Mouse (Mus musculus) forebrain, embryonic 12.5 days (tissue): ENCODE data around the gene Hlcs. TPM values are rescaled to one million over a fixed set of nuclear protein-coding genes. Genes with fewer than 3 reads are reported as not detected.
"Not testable (repeated sequence)": the region's sequence is repeated elsewhere in the genome, so short reads cannot be mapped to it uniquely, and the experiment has no call there.

Experiments
- ATAC-seq: fragments of 200-750 bp; cut with Nextera tagmentation; 2 replicates; pipeline ENCODE4 v1.8.0; 2017; ENCODE audit warnings: moderate TSS enrichment; ENCODE audit not compliant: low FRiP score
- H3K27ac ChIP-seq: fragments of 300-500 bp; sonication (generic); 2 replicates; pipeline ENCODE4 v1.5.1; 2016; ENCODE audit warnings: mild to moderate bottlenecking
- H3K27me3 ChIP-seq: fragments of 300-500 bp; sonication (generic); 2 replicates; pipeline ENCODE4 v1.6.1; 2016; ENCODE audit warnings: mild to moderate bottlenecking
- H3K36me3 ChIP-seq: fragments of 300-500 bp; sonication (generic); replicated peaks from 2 replicates; pipeline ENCODE4 v1.6.1; 2016; ENCODE audit warnings: mild to moderate bottlenecking
- H3K4me1 ChIP-seq: fragments of 300-500 bp; sonication (generic); 2 replicates; pipeline ENCODE4 v1.6.1; 2016
- H3K4me2 ChIP-seq: fragments of 300-500 bp; sonication (generic); 2 replicates; pipeline ENCODE4 v1.6.1; 2016; ENCODE audit warnings: mild to moderate bottlenecking, moderate library complexity
- H3K4me3 ChIP-seq: fragments of 300-500 bp; sonication (generic); replicated peaks from 2 replicates; pipeline ENCODE4 v1.5.1; 2016; ENCODE audit warnings: mild to moderate bottlenecking
- H3K9ac ChIP-seq: fragments of 300-500 bp; sonication (generic); 2 replicates; pipeline ENCODE4 v1.6.1; 2016; ENCODE audit warnings: mild to moderate bottlenecking
- H3K9me3 ChIP-seq: fragments of 300-500 bp; sonication (generic); 2 replicates; pipeline ENCODE4 v1.6.1; 2016
- WGBS: fragments of 180-500 bp; shearing (Covaris S2); methylation state at CpG from one replicate; pipeline ENCODE4 v1.1.7; 2016; 5-methylcytosine and 5-hydroxymethylcytosine counted together
- polyA plus RNA-seq: library from polyadenylated mRNA; unstranded; fragments of >200 nt; fragmentation: Nextera tagmentation; extraction: Ambion mirVana; gene quantifications from 2 replicates; pipeline ENCODE4 v1.2.1, GENCODE M21; 2016

Gene Hlcs
- polyA plus RNA-seq, 1 experiment from 2014 or later = 13.6 TPM

DNA sequence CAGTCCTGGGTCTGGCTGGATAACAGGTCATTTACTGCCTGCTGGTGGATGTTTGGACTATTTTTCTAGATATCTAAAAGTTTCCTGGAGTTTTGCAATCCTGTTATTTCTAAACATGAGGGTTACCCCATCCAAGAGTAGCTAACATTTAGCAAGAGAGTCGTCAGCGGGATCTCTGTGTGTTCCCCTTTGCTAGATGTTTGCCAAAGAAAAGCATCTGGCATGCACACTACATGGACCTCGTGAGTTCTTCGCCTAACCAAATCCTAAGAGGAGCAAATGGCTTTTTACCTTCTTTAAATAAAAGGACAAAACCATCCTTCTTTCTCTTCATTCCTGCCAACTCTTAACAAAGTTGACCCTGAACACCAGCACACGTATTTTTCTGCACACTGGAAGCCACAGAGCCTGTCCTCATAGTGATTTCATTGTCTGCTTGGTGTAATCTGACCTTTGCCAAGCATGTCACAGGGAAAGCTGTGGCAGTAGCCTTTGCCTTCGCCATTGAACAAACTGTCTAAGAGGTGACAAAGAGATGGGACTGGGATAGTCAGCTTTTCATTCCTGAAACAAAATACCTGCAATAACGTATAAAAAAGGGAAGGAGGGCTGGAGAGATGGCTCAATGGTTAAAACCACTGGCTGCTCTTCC is 33.8 kb upstream of the Hlcs start:
- H3K9me3 ChIP-seq = no peaks in the 10 kb centered on the region
- H3K4me3 ChIP-seq = no peak overlapping the region
- no peaks in the 10 kb centered on the region for H3K27me3 ChIP-seq
- no peaks in the 10 kb centered on the region for H3K36me3 ChIP-seq
- H3K27ac ChIP-seq = no peak overlapping the region
- no peak overlapping the region for H3K9ac ChIP-seq
- H3K4me1 ChIP-seq = peaks cover 5% of the 10 kb centered on the region; the same call in 1 of the 2 replicates
- ATAC-seq = no peak
- no peak overlapping the region for H3K4me2 ChIP-seq
- WGBS = 81% methylated on average over 7 of the region's 7 CpGs

DNA sequence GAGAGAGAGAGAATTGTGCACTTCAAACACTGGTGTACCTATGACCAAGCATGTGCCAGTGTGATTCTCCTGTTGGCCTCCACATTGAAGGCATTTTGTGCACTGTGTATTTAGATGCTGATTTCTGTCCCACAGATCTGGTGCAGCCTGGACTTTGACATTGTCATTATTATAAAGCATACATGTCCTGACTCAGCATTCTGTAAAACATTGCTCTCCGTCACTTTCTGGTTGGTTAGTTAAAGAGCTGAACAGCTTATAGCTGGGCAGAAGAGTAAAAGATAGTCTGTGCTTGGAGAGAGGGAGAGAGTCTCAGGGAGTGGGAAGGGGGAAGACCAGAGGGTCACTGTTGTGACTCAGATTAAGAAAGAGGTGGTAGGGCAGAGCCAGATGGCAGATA is 32.4 kb upstream of the Hlcs start:
- no peak overlapping the region for H3K9ac ChIP-seq
- ATAC-seq = no peak
- peaks cover 5% of the 10 kb centered on the region; the same call in 1 of the 2 replicates for H3K4me1 ChIP-seq
- H3K36me3 ChIP-seq = no peaks in the 10 kb centered on the region
- H3K4me2 ChIP-seq = no peak overlapping the region
- 94% methylated on average over 1 of the region's 1 CpGs for WGBS
- H3K4me3 ChIP-seq = no peak overlapping the region
- no peaks in the 10 kb centered on the region for H3K27me3 ChIP-seq
- no peaks in the 10 kb centered on the region for H3K9me3 ChIP-seq
- no peak overlapping the region for H3K27ac ChIP-seq

DNA sequence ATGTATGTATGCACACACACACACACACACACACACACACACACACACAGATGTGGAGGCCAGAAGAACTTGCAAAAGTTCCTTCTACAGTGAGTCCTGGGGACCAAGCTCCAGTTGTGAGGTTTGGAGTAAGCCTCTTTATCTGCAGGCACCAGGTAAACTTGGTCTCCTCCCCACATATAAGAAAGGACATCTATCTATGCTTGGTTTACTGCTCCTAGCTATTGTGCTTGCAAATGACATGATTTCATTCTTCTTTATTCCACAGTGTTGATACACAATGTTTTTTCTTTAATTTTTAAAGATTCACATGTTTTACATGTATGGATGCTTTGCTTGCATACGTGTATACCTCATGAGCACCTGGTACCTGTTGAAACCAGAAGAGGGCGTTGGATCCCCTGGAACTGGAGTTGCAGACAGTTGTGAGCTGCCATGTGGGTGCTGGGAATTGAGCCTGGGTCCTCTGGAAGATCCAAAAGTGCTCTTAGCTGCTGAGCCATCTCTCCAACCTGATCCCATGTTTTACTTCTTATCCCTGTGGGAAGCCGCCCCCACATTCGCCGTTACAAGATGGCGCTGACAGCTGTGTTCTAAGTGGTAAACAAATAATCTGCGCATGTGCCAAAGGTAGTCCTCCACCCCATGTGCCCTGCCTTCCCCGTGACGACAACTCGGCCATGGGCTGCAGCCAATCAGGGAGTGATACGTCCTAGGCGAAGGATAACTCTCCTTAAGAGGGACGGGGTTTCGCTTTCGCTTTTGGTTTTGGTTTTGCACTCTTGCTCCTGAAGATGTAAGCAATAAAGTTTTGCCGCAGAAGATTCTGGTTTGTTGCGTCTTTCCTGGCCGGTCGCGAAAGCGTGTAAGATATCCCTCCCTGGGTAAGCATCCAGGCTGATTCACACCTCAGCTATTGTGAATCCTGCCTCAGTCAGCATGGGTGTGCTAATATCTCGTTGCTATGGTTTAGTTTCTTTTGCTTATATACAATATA is 26.1 kb upstream of the Hlcs start:
- not testable (repeated sequence) for H3K27me3 ChIP-seq, H3K36me3 ChIP-seq, H3K4me1 ChIP-seq, H3K4me2 ChIP-seq, ATAC-seq, H3K9me3 ChIP-seq, H3K27ac ChIP-seq, H3K4me3 ChIP-seq, H3K9ac ChIP-seq
- 93% methylated on average over 21 of the region's 22 CpGs for WGBS

DNA sequence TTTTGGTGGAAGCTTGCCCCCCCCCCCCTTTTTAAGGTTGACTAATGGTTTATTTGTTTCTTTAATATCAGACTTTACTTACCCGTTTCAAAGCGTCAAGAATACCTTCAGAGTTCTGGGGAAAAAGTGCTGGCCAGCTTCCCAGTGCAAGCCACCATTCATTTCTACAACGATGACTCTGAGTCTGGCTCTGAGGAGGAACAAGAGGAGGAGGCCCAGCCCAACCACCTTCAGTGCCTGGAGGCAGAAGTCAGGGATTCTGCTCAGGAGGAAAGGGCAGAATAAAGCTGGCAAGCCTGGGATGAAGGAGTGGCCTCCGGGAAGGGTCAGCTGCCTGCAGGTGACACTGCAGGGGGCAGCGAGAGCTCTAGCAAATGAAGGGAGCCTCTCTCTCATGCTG is 22.3 kb upstream of the Hlcs start:
- Histone ChIP-seq H3K36me3 (no peaks in the 10 kb centered on the region), H3K9me3 (no peaks in the 10 kb centered on the region), H3K27ac (no peak overlapping the region), H3K4me1 (peaks cover under 1% of the 10 kb centered on the region; the same call in 1 of the 2 replicates), H3K27me3 (peaks cover 4% of the 10 kb centered on the region; the same call in 1 of the 2 replicates), H3K4me3 (no peak overlapping the region), H3K9ac (no peak overlapping the region), H3K4me2 (no peak overlapping the region)
- no peak for ATAC-seq
- 44% methylated on average over 5 of the region's 5 CpGs for WGBS

DNA sequence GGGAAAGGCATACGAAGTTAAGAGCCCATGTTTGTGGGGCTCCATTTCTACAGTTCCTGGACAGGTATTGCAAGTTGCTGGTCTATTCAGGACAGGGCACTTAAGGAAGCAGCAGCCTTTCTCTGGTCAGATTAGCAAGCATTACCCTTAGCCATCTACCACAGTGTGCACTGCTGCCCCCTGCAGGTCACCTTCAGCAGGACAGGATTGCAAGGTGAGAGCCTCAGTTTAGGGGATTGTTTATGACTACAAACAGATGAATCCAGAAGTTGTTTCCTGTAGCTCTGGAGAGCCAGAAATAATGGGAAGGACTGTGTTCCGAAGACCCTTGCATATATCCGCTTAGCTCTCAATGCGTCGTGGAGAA is 18.5 kb upstream of the Hlcs start:
- Histone ChIP-seq H3K4me2 (no peak overlapping the region), H3K36me3 (no peaks in the 10 kb centered on the region)

DNA sequence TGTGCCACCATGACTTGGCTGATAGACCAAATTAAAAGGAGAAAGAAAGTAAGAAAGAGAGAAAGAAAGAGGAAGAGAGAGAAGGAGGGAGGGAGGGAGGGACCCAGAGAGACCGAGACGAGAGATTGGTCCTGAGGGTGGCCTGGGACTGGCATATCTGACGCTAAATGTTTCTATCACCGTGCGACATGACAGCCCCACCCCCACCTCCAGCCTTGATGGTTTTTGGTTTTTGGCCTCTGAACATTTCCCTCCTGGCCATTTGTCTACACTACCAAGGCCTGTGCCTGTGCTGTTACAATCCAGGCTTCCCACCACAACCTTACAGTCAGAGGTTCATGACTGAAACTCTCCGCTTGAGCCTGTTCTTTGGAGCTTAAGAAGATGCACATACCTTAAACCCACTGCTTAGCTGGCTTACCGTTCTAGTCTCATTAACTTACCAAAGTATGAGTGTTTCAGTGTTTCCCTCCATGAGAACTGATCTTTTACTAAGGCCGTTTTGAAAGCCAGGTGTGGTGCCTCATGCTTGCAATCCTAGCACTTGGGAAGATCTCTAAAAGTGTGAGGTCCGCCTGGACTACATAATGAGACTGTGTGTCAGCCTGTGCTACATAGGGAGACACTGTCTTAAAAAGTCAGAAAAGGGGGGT is 18.0 kb upstream of the Hlcs start:
- ATAC-seq = no peak
- WGBS = 81% methylated on average over 9 of the region's 9 CpGs
- no peak overlapping the region for H3K27ac ChIP-seq

More for the DNA sequence above, 18.5 kb upstream of the Hlcs start:
- no peak overlapping the region for H3K27ac ChIP-seq
- no peak overlapping the region for H3K9ac ChIP-seq
- H3K4me1 ChIP-seq = peaks cover 31% of the 10 kb centered on the region
- ATAC-seq = no peak; the same call in 1 of the 2 replicates
- no peaks in the 10 kb centered on the region for H3K9me3 ChIP-seq
- H3K4me3 ChIP-seq = no peak overlapping the region
- WGBS = 61% methylated on average over 5 of the region's 5 CpGs
- peaks cover 37% of the 10 kb centered on the region for H3K27me3 ChIP-seq

DNA sequence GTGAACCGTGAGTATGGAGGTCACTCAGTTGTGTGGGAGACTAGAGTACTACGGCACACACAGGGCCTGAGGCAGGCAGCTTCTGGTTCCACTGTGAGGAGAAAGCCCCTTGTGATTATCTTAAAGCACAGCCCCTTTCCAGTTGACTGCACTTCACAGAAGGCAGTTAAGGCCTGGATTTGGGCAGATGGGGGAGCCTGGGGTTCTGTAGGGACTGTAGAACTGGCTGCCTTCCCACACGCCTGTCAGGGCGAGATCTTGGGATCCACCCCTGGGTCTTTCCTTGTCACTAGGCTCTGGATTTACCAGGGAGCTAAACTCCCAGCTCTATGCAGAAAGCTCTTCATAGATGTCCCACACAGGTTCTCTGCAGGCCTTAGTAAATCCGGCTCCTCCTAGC is 17.1 kb upstream of the Hlcs start:
- ATAC-seq = peak; percentile 66; the same call in 1 of the 2 replicates
- Histone ChIP-seq H3K27ac (peak overlapping the region; percentile 38; the same call in 1 of the 2 replicates), H3K27me3 (peaks cover 47% of the 10 kb centered on the region)

More for the DNA sequence above, 18.0 kb upstream of the Hlcs start:
- no peaks in the 10 kb centered on the region for H3K9me3 ChIP-seq
- peaks cover 41% of the 10 kb centered on the region for H3K27me3 ChIP-seq
- peaks cover 31% of the 10 kb centered on the region for H3K4me1 ChIP-seq
- no peak overlapping the region for H3K4me3 ChIP-seq
- H3K36me3 ChIP-seq = no peaks in the 10 kb centered on the region
- H3K9ac ChIP-seq = no peak overlapping the region
- H3K4me2 ChIP-seq = no peak overlapping the region

DNA sequence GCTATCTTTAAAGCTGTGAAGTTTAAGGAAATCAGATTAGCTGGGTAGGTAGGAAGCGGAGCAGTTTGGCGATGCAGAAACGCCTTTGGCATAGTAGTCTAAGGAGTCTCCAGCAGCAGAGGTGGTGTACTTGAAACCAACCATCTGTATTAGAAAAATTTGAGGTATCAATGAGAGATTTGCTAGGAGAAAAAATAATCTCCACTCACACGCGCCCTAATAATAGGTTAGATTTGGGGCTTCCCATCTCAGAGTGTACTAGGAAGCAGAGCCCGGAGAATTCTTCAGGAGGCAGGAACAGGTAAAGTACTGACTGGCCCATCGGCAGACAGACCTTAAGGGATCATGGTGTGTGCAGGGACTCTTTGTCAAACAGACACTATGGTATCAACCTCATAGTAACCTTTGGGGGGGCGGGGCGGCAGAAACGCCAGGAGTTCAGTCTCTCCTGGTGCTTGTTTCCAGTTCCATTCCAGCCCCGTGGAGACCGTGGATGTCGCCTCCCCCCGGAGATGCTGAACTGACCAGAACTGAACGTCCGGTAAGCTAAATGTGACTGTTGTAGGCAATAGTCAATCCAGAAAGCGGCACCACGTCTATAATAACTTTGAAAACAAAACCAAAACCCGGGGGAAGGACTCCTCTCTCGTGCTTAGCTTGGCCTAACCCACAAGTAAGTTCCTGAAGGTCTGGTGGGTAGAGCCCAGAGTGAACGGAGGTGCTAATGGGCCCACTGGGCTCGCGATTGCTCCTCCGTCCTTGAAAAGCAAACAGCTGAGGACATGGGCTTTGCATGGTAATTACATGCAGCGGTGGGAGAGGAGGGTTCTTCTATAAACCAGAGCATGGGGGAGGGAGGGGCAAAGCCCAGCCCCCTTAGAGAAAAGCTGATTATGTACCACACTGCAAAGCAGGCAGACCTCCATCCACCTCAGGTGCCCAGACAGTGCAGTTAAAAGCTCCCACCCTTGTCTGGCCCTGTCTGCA is 15.8 kb upstream of the Hlcs start:
- Histone ChIP-seq H3K27ac (peak overlapping the region; percentile 42; the same call in 1 of the 2 replicates), H3K9ac (peak overlapping the region; percentile 54; the same call in 1 of the 2 replicates), H3K4me3 (peak overlapping the region; percentile 45), H3K4me2 (peak overlapping the region; percentile 73), H3K4me1 (peaks cover 31% of the 10 kb centered on the region), H3K27me3 (peaks cover 47% of the 10 kb centered on the region), H3K36me3 (no peaks in the 10 kb centered on the region), H3K9me3 (no peaks in the 10 kb centered on the region)
- ATAC-seq = no peak; the same call in 1 of the 2 replicates
- 8% methylated on average over 25 of the region's 25 CpGs for WGBS

More for the DNA sequence above, 17.1 kb upstream of the Hlcs start:
- H3K9me3 ChIP-seq = no peaks in the 10 kb centered on the region
- no peak overlapping the region for H3K4me3 ChIP-seq
- no peak overlapping the region for H3K4me2 ChIP-seq
- no peaks in the 10 kb centered on the region for H3K36me3 ChIP-seq
- H3K4me1 ChIP-seq = peaks cover 31% of the 10 kb centered on the region
- WGBS = 40% methylated on average over 5 of the region's 5 CpGs
- no peak overlapping the region for H3K9ac ChIP-seq

DNA sequence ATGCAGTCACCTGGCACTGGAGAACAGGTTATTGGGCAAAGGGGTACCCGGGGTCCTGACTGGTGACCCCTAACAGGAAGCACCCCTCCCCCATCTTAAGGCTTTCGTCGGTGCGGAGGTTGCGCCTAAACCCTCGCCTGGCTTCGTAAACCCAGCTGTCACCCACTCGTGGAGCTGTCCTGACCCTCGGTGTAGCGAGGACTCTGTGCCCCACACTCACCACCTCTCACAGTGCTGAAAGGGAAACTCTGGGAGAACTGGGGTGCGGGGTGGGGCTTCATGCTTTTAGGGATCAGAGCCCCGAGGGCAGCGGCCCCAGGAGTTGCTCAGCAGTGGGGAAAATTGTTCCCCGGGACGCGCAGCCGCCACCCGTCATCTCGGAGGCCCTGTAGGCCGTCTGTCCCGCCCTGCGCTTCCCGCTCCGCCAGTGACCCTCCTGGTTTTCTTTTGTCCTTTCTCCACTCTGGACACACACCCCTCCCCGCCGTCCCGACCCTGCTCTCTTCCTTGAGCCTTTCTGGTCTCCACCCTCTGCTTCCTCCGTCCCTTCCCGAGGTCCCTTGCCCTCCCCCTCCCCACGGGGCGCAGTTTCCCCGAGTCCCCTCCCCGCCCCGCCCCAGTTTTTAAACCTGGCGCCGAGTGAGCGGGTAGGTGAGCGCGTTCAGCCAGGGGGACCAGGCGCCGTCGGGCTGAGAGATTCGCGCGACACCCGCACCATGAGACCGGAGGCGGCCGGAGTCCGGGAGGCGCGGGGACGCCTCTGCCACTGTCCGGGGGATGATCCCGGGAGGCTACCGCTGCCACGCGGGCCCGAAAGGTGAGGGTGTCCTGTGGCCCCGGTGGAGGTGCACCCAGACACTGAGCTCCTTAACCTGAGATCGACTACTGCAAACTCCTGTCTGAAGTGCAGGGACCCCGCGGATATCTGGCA is 14.7 kb upstream of the Hlcs start, which contains the start of gene Ripply3:
TSS of gene Ripply3 (plus strand) at position 640 of the 931 bp plus-strand sequence.
- Histone ChIP-seq H3K9me3 (no peaks in the 10 kb centered on the region), H3K9ac (peak within 1 kb of the TSS; percentile 54), H3K27ac (peak within 1 kb of the TSS; percentile 42; the same call in 1 of the 2 replicates), H3K4me1 (peaks cover 31% of the 10 kb centered on the region), H3K27me3 (peaks cover 47% of the 10 kb centered on the region), H3K4me2 (peak within 1 kb of the TSS; percentile 73), H3K4me3 (peak within 1 kb of the TSS; percentile 45), H3K36me3 (no peaks in the 10 kb centered on the region)
- WGBS = under 1% methylated on average over 63 of the region's 63 CpGs
- peak; percentile 42 for ATAC-seq

DNA sequence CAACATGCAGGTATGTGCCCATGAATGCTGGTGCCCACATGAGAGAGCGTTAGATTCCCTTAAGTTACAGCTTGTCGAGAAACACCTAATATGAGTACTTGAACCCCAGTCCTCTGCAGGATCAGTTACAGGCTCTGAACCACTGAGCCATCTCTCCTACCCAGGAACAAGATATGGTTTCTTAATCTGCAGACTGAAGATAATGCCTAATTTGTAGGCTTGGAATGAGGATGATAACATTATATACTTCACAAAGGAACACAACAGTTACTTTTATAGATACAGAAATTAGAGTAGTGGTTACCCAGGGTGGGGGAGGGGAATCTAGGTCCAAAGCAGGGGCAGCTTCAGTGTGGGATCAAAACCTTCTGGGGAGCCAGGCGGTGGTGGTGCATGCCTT is 12.6 kb upstream of the Hlcs start:
- Histone ChIP-seq H3K27ac (no peak overlapping the region), H3K4me3 (no peak overlapping the region), H3K36me3 (no peaks in the 10 kb centered on the region), H3K4me1 (peaks cover 31% of the 10 kb centered on the region), H3K27me3 (peaks cover 47% of the 10 kb centered on the region), H3K9me3 (no peaks in the 10 kb centered on the region), H3K4me2 (no peak overlapping the region), H3K9ac (no peak overlapping the region)
- ATAC-seq = no peak
- 84% methylated on average over 3 of the region's 3 CpGs for WGBS
